Mouse (Mus musculus): ENCODE measurements at regions not wholly inside any gene's neighbourhood (a gene's known extent, or its start where the extent isn't known, plus 50 kb on each side); places are given as distances from the start of the nearest gene placed in this dataset.

DNA sequence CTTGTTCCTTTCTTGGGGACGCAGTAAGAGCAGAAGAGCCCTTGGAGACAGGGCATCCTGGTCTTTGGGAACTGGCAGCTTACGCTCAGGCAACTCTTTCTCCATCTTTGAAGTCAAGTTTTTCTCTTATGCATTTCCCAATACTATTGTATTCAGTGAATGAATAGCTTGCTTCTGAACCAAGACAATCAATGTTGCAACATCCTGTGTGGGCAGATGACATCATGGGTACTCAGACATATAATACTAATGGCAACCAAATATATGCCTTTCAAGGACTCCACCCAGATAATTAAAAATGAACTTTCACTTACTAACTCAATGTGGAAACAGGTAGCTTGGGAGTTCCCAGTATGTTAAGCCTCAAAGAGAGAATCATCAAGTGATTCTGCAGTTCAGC, 104.6 kb downstream of the Ngf start:
- ATAC-seq (ENCODE audit: insufficient read depth): no peak
- WGBS (ENCODE audit: insufficient replicate concordance): 59% methylated on average over 2 of the region's 2 CpGs
- H3K4me3 ChIP-seq (replicated peaks): no peak overlapping the region

GRCm38 (mm10) chr3:102576896-102577295, 107.2 kb downstream of the Ngf start:
- Histone ChIP-seq H3K27me3 (no peaks in the 10 kb centered on the region), H3K9me3 (replicated peaks) (no peaks in the 10 kb centered on the region), H3K4me1 (replicated peaks) (no peaks in the 10 kb centered on the region), H3K4me3 (replicated peaks) (no peak overlapping the region), H3K36me3 (replicated peaks) (no peaks in the 10 kb centered on the region), H3K4me2 (no peak overlapping the region), H3K9ac (no peak overlapping the region), H3K27ac (replicated peaks) (no peak overlapping the region)
- no peak for ATAC-seq (ENCODE audit: insufficient read depth)
- WGBS (ENCODE audit: insufficient replicate concordance): 50% methylated on average over 2 of the region's 2 CpGs

More for the DNA sequence above, 104.6 kb downstream of the Ngf start:
- Histone ChIP-seq H3K36me3 (replicated peaks) (no peaks in the 10 kb centered on the region), H3K4me1 (replicated peaks) (no peaks in the 10 kb centered on the region), H3K9ac (no peak overlapping the region), H3K9me3 (replicated peaks) (no peaks in the 10 kb centered on the region), H3K27me3 (no peaks in the 10 kb centered on the region), H3K4me2 (no peak overlapping the region), H3K27ac (replicated peaks) (no peak overlapping the region)

GRCm38 (mm10) chr3:102581830-102582229, 112.1 kb downstream of the Ngf start:
- H3K4me2 ChIP-seq: no peak overlapping the region
- H3K4me1 ChIP-seq (replicated peaks): no peaks in the 10 kb centered on the region
- H3K4me3 ChIP-seq (replicated peaks): no peak overlapping the region
- no peaks in the 10 kb centered on the region for H3K27me3 ChIP-seq
- no peak overlapping the region for H3K9ac ChIP-seq
- 54% methylated on average over 3 of the region's 3 CpGs for WGBS (ENCODE audit: insufficient replicate concordance)
- no peak overlapping the region for H3K27ac ChIP-seq (replicated peaks)
- ATAC-seq (ENCODE audit: insufficient read depth): no peak
- H3K9me3 ChIP-seq (replicated peaks): no peaks in the 10 kb centered on the region
- no peaks in the 10 kb centered on the region for H3K36me3 ChIP-seq (replicated peaks)

- H3K4me1 ChIP-seq (replicated peaks): no peaks in the 10 kb centered on the region
- WGBS (ENCODE audit: insufficient replicate concordance): 46% methylated on average over 2 of the region's 2 CpGs
- H3K9me3 ChIP-seq (replicated peaks): no peaks in the 10 kb centered on the region
- no peak for ATAC-seq (ENCODE audit: insufficient read depth)
- H3K36me3 ChIP-seq (replicated peaks): no peaks in the 10 kb centered on the region
- H3K4me3 ChIP-seq (replicated peaks): no peak overlapping the region
- no peak overlapping the region for H3K27ac ChIP-seq (replicated peaks)
- H3K4me2 ChIP-seq: no peak overlapping the region
- no peak overlapping the region for H3K9ac ChIP-seq
- no peaks in the 10 kb centered on the region for H3K27me3 ChIP-seq
These were observed 115.4 kb downstream of the Ngf start for GRCm38 (mm10) chr3:102585136-102585535.

DNA sequence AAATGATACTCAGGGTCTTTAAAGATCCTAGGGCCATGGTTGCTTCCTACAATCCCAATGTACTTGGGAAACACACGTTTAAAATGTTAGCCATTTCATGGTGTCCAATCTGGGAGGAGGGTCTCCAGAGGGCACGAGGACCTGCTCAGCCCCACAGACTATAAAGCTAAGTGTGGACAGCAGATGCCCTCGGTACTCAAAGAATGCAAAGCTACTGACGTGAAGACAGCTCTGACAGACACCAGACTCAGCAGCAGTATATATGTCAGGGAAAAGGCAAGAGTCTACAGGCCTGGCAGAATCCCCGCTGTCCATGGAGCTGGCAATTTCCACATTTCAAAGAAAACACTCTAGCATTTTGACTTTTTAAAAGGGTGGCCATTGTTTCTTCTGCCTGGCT, 116.5 kb downstream of the Ngf start:
- no peak overlapping the region for H3K4me3 ChIP-seq (replicated peaks)
- WGBS (ENCODE audit: insufficient replicate concordance): 50% methylated on average over 5 of the region's 5 CpGs
- no peak overlapping the region for H3K27ac ChIP-seq (replicated peaks)
- H3K9ac ChIP-seq: no peak overlapping the region
- H3K4me1 ChIP-seq (replicated peaks): no peaks in the 10 kb centered on the region
- H3K27me3 ChIP-seq: no peaks in the 10 kb centered on the region
- no peak for ATAC-seq (ENCODE audit: insufficient read depth)
- no peaks in the 10 kb centered on the region for H3K36me3 ChIP-seq (replicated peaks)
- H3K9me3 ChIP-seq (replicated peaks): no peaks in the 10 kb centered on the region
- no peak overlapping the region for H3K4me2 ChIP-seq

GRCm38 (mm10) chr3:102592041-102592440, 122.3 kb downstream of the Ngf start:
- no peaks in the 10 kb centered on the region for H3K4me1 ChIP-seq (replicated peaks)
- no peaks in the 10 kb centered on the region for H3K27me3 ChIP-seq
- ATAC-seq (ENCODE audit: insufficient read depth): no peak
- WGBS (ENCODE audit: insufficient replicate concordance): 62% methylated on average over 7 of the region's 7 CpGs
- no peak overlapping the region for H3K27ac ChIP-seq (replicated peaks)
- no peaks in the 10 kb centered on the region for H3K9me3 ChIP-seq (replicated peaks)
- H3K36me3 ChIP-seq (replicated peaks): no peaks in the 10 kb centered on the region
- H3K4me3 ChIP-seq (replicated peaks): no peak overlapping the region
- H3K9ac ChIP-seq: no peak overlapping the region
- H3K4me2 ChIP-seq: no peak overlapping the region

DNA sequence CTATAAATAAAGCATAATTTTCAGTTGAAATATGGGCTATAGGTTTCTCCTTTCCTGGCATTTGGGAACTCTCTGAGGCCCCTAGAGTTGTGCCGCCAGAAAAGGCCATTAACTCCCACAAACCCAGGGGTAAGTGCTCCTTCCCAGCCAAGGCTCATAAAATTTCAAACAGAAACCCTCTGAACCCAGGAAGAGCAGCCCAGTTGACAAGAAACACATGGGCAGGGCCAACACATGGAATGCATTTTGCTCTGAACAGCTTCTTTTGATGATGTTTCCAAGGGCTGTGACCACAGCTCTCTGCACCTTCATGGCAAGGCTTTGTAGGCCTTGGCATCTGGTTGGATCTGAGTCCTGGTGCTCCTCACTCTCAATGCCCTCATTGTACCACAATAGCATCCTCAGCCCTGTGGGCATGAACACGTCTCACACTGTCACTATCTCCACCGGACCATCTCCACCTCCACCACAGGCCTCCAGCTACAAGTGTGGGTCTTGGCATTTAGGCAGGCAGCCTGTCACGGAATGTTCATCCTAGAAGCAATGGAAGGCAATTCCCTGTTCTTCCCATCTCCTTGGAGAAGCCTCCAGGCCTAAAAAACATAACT, 127.3 kb downstream of the Ngf start:
- Histone ChIP-seq H3K9me3 (replicated peaks) (no peaks in the 10 kb centered on the region), H3K4me3 (replicated peaks) (no peak overlapping the region), H3K36me3 (replicated peaks) (no peaks in the 10 kb centered on the region), H3K4me1 (replicated peaks) (no peaks in the 10 kb centered on the region), H3K9ac (no peak overlapping the region), H3K4me2 (no peak overlapping the region), H3K27ac (replicated peaks) (no peak overlapping the region), H3K27me3 (no peaks in the 10 kb centered on the region)
- no peak for ATAC-seq (ENCODE audit: insufficient read depth)
- 60% methylated on average over 4 of the region's 4 CpGs for WGBS (ENCODE audit: insufficient replicate concordance)

DNA sequence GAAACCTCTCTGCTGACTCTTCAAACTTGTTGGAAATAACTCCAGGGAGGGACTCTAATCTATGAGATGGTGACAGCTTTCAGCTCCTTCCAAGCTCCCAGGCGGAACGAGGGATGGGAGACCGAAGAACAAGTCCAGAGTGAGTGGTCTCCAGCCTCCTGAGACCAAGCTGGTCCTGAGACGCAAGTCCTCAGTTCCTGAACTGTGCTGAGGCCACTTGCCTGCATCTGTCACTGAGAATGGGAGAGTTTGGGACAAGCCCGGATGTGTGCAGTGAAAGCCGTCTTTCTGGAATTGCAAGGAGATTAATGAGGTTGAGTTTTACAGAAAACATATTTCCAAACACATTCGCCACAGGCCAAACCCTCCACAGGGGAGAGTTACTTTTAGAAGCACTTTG, 129.3 kb downstream of the Ngf start:
- Histone ChIP-seq H3K4me2 (no peak overlapping the region), H3K27me3 (no peaks in the 10 kb centered on the region), H3K4me3 (replicated peaks) (no peak overlapping the region), H3K36me3 (replicated peaks) (no peaks in the 10 kb centered on the region), H3K9me3 (replicated peaks) (no peaks in the 10 kb centered on the region), H3K9ac (no peak overlapping the region), H3K4me1 (replicated peaks) (no peaks in the 10 kb centered on the region), H3K27ac (replicated peaks) (no peak overlapping the region)
- ATAC-seq (ENCODE audit: insufficient read depth): no peak
- WGBS (ENCODE audit: insufficient replicate concordance): 66% methylated on average over 7 of the region's 7 CpGs

DNA sequence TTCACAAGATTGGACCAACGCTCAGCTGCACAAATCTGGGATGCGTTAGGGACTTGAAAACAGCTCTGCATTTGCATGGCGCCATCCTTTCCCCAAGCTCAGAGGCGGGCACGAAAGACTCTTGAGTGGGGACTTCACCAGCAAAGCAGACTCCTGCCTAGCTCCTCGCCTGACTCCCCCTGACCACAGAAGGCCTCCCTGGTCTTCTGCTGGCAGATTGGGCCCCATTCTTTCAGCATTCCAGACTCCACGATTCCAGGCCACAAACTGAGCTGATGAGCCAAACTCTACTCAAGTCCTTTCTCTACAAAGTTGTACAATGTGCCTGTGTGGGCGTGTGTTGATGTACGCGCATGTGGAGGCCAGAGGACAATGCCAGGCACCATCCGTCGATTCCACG, 131.6 kb upstream of the Tspan2 start:
- Histone ChIP-seq H3K36me3 (replicated peaks) (no peaks in the 10 kb centered on the region), H3K27me3 (no peaks in the 10 kb centered on the region), H3K9ac (no peak overlapping the region), H3K27ac (replicated peaks) (no peak overlapping the region), H3K9me3 (replicated peaks) (no peaks in the 10 kb centered on the region), H3K4me1 (replicated peaks) (no peaks in the 10 kb centered on the region), H3K4me3 (replicated peaks) (no peak overlapping the region), H3K4me2 (no peak overlapping the region)
- no peak for ATAC-seq (ENCODE audit: insufficient read depth)
- WGBS (ENCODE audit: insufficient replicate concordance): 78% methylated on average over 13 of the region's 13 CpGs

GRCm38 (mm10) chr3:102605284-102605683, 129.0 kb upstream of the Tspan2 start:
- H3K36me3 ChIP-seq (replicated peaks): no peaks in the 10 kb centered on the region
- H3K27ac ChIP-seq (replicated peaks): no peak overlapping the region
- H3K4me2 ChIP-seq: no peak overlapping the region
- WGBS (ENCODE audit: insufficient replicate concordance): 37% methylated on average over 2 of the region's 2 CpGs
- no peak overlapping the region for H3K9ac ChIP-seq
- H3K27me3 ChIP-seq: no peaks in the 10 kb centered on the region
- H3K4me1 ChIP-seq (replicated peaks): no peaks in the 10 kb centered on the region
- no peaks in the 10 kb centered on the region for H3K9me3 ChIP-seq (replicated peaks)
- no peak for ATAC-seq (ENCODE audit: insufficient read depth)
- H3K4me3 ChIP-seq (replicated peaks): no peak overlapping the region

DNA sequence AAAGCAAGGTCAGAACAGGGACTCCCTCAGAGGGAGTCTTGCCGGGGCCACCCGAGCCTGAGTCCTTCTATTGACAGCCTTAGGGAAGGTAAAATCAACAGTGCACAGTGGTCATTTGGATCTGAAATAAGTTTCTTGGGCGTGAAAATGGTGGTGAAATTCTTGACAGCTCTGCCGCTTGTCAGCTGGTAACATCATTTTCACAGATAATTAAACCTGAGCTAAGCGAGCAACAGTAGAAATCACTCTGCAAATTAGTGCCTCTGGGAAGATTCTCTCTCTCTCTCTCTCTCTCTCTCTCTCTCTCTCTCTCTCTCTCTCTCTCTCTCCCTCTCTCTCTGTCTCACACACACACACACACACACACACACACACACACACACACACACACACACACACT, 123.4 kb upstream of the Tspan2 start:
- Histone ChIP-seq H3K27me3 (no peaks in the 10 kb centered on the region), H3K4me1 (replicated peaks) (no peaks in the 10 kb centered on the region), H3K27ac (replicated peaks) (no peak overlapping the region), H3K9ac (no peak overlapping the region), H3K36me3 (replicated peaks) (no peaks in the 10 kb centered on the region), H3K9me3 (replicated peaks) (no peaks in the 10 kb centered on the region), H3K4me2 (no peak overlapping the region), H3K4me3 (replicated peaks) (no peak overlapping the region)
- ATAC-seq (ENCODE audit: insufficient read depth): no peak
- 45% methylated on average over 5 of the region's 5 CpGs for WGBS (ENCODE audit: insufficient replicate concordance)
